8 mouse cellular contexts compared by ENCODE assay signal in genomic region chr17:34604061-34604508, GRCm38 (mm10). TPM values are rescaled to one million over a fixed set of nuclear protein-coding genes. Genes with fewer than 3 reads are reported as not detected.
DNase-seq lines count a peak whose midpoint lies in the region; ATAC-seq lines count a peak whose summit lies in the region.

TSS of gene Agpat1 (plus strand) at chr17:34604262.

- no peaks in the 10 kb centered on the region for H3K9me3 ChIP-seq in forebrain, embryonic 11.5 days (ENCODE audit: control insufficient read depth, low read length)
- H3K9me3 ChIP-seq in heart, embryonic 15.5 days (replicated peaks): no peaks in the 10 kb centered on the region
- no peaks in the 10 kb centered on the region for H3K9me3 ChIP-seq in liver, embryonic 12.5 days (replicated peaks)

- peak within 1 kb of the TSS; percentile 97 for H3K4me2 ChIP-seq in forebrain, embryonic 11.5 days (ENCODE audit: low read depth, low read length, severe bottlenecking)
- H3K4me2 ChIP-seq in heart, embryonic 15.5 days: peak within 1 kb of the TSS; percentile 84
- H3K4me2 ChIP-seq in liver, embryonic 12.5 days: peak within 1 kb of the TSS; percentile 94

- H3K4me1 ChIP-seq in forebrain, embryonic 11.5 days (replicated peaks; ENCODE audit: control insufficient read depth, insufficient read depth, low read length): peaks cover 23% of the 10 kb centered on the region
- H3K4me1 ChIP-seq in heart, embryonic 15.5 days (replicated peaks): peaks cover 53% of the 10 kb centered on the region
- H3K4me1 ChIP-seq in liver, embryonic 12.5 days: peaks cover 65% of the 10 kb centered on the region

- H3K27me3 ChIP-seq in forebrain, embryonic 11.5 days (ENCODE audit: control insufficient read depth, insufficient read depth, low read length): no peaks in the 10 kb centered on the region
- H3K27me3 ChIP-seq in heart, embryonic 15.5 days: no peaks in the 10 kb centered on the region
- no peaks in the 10 kb centered on the region for H3K27me3 ChIP-seq in liver, embryonic 12.5 days (replicated peaks)
- no peaks in the 10 kb centered on the region for H3K27me3 ChIP-seq in splenic B cell, adult 2 months (ENCODE audit: control insufficient read depth, insufficient read depth, low read length, poor library complexity, severe bottlenecking)

- peak within 1 kb of the TSS; percentile 87 for H3K27ac ChIP-seq in forebrain, embryonic 11.5 days (ENCODE audit: low read depth, low read length)
- peak within 1 kb of the TSS; percentile 87 for H3K27ac ChIP-seq in heart, embryonic 15.5 days
- peak within 1 kb of the TSS; percentile 91 for H3K27ac ChIP-seq in liver, embryonic 12.5 days

- peak within 1 kb of the TSS; percentile 94 for H3K9ac ChIP-seq in forebrain, embryonic 11.5 days (ENCODE audit: low read length)
- H3K9ac ChIP-seq in heart, embryonic 15.5 days: peak within 1 kb of the TSS; percentile 94
- peak within 1 kb of the TSS; percentile 99 for H3K9ac ChIP-seq in liver, embryonic 12.5 days

- 0% methylated on average over 32 of the region's 35 CpGs for WGBS in forebrain, embryonic 11.5 days
- WGBS in heart, embryonic 15.5 days: under 1% methylated on average over 35 of the region's 35 CpGs
- under 1% methylated on average over 35 of the region's 35 CpGs for WGBS in liver, embryonic 12.5 days (ENCODE audit: insufficient replicate concordance)

- DNase-seq in CD4-positive, CD25-positive, alpha-beta regulatory T cell, adult 2 months (ENCODE audit: low read depth, low spot score): peak; percentile 99
- DNase-seq in c-Kit-negative CD71-positive TER-119-positive erythroid progenitor cells, embryonic 14.5 days (ENCODE audit: low read depth, low spot score): peak; percentile 97
- peak; percentile 99 for DNase-seq in forebrain, embryonic 11.5 days (ENCODE audit: low spot score)
- DNase-seq in kidney, postnatal 14 days: peak; percentile 99
- DNase-seq in naive thymus-derived CD4-positive, alpha-beta T cell, adult 2 months (ENCODE audit: low read depth): peak; percentile 99
- peak; percentile 99 for DNase-seq in splenic B cell, adult 2 months (ENCODE audit: low read depth, low spot score)

- H3K36me3 ChIP-seq in forebrain, embryonic 11.5 days (ENCODE audit: control insufficient read depth, insufficient read depth, low read length): peaks cover 4% of the 10 kb centered on the region; the same call in 1 of the 2 replicates
- peaks cover 17% of the 10 kb centered on the region for H3K36me3 ChIP-seq in heart, embryonic 15.5 days
- H3K36me3 ChIP-seq in liver, embryonic 12.5 days: peaks cover 36% of the 10 kb centered on the region
- peaks cover 6% of the 10 kb centered on the region; the same call in 1 of the 2 replicates for H3K36me3 ChIP-seq in splenic B cell, adult 2 months (ENCODE audit: control insufficient read depth, insufficient read depth, low read length, poor library complexity, severe bottlenecking)

- peak; percentile 87 for ATAC-seq in forebrain, embryonic 11.5 days (replicated peaks; ENCODE audit: low FRiP score)
- ATAC-seq in heart, embryonic 15.5 days (replicated peaks; ENCODE audit: insufficient number of reproducible peaks, insufficient read depth, low FRiP score, low read depth): peak; percentile 88
- peak; percentile 83 for ATAC-seq in liver, embryonic 12.5 days

- H3K4me3 ChIP-seq in forebrain, embryonic 11.5 days (ENCODE audit: low read depth, low read length): peak within 1 kb of the TSS; percentile 98
- H3K4me3 ChIP-seq in heart, embryonic 15.5 days: peak within 1 kb of the TSS; percentile 96
- peak within 1 kb of the TSS; percentile 98 for H3K4me3 ChIP-seq in liver, embryonic 12.5 days

RNA-seq across cellular contexts. Expression of gene Agpat1, which starts in this region (rescaled TPM):
- 93.4 and 101 TPM in 2 replicates for polyA plus RNA-seq in forebrain, embryonic 11.5 days (2014; fragmentation: Nextera tagmentation; extraction: Ambion mirVana)
- polyA plus RNA-seq in heart, embryonic 15.5 days (2015; fragmentation: Nextera tagmentation; extraction: Ambion mirVana): 45.7 and 53.9 TPM in 2 replicates
- 31.2 and 31.7 TPM in 2 replicates for polyA plus RNA-seq in liver, embryonic 12.5 days (2016; fragmentation: Nextera tagmentation; extraction: Ambion mirVana)

Comparison
In these comparisons a context has a peak if more than half of its experiments do, and no peak if none do; other contexts are left out.
1. Peak in every context shown above with its lines: DNase-seq, ATAC-seq, H3K4me3 ChIP-seq and H3K27ac ChIP-seq.